Mouse (Mus musculus) testis, adult 2 months (tissue): ENCODE measurements around the gene Gm4787. TPM values are rescaled to one million over a fixed set of nuclear protein-coding genes. Genes with fewer than 3 reads are reported as not detected.
A peak's percentile ranks its signal among the peaks of the same experiment; 100 is the strongest.

Source experiments
- H3K27ac ChIP-seq: fragments of 200-500 bp; 2 replicates; pipeline ENCODE4 v1.5.1; 2012; ENCODE audit warnings: low read depth, low read length; ENCODE audit not compliant: control insufficient read depth, insufficient read depth
- H3K27me3 ChIP-seq: fragments of 200-500 bp; 2 replicates; pipeline ENCODE4 v1.6.1; 2012; ENCODE audit warnings: mild to moderate bottlenecking, low read length, moderate library complexity; ENCODE audit not compliant: control insufficient read depth, insufficient read depth
- H3K36me3 ChIP-seq: fragments of 200-500 bp; 2 replicates; pipeline ENCODE4 v1.6.1; 2012; ENCODE audit warnings: mild to moderate bottlenecking, low read length; ENCODE audit not compliant: control insufficient read depth, insufficient read depth
- H3K4me1 ChIP-seq: fragments of 200-500 bp; 2 replicates; pipeline ENCODE4 v1.6.1; 2012; ENCODE audit warnings: low read length; ENCODE audit not compliant: control insufficient read depth, insufficient read depth
- H3K4me3 ChIP-seq: fragments of 200-500 bp; 2 replicates; pipeline ENCODE4 v1.5.1; 2012; ENCODE audit warnings: low read depth, mild to moderate bottlenecking, low read length, moderate library complexity, mixed read lengths; ENCODE audit not compliant: control insufficient read depth
- CTCF ChIP-seq: fragments of 200-500 bp; IDR thresholded peaks from 2 replicates; pipeline ENCODE4 v1.5.1; 2012; ENCODE audit warnings: low read depth, mild to moderate bottlenecking, inconsistent platforms, low read length, moderate library complexity; ENCODE audit not compliant: control insufficient read depth, insufficient read depth, insufficient replicate concordance
- POLR2A ChIP-seq: fragments of 200-500 bp; IDR thresholded peaks from 2 replicates; pipeline ENCODE4 v1.6.1; 2012; ENCODE audit warnings: low read depth, mild to moderate bottlenecking, inconsistent platforms, low read length, moderate library complexity; ENCODE audit not compliant: control insufficient read depth
- polyA plus RNA-seq: library from polyadenylated mRNA; depleted of rRNA; stranded (reverse); fragments of >200 nt; gene quantifications from 2 replicates; pipeline ENCODE4 v1.2.3, GENCODE M21; 2012; rRNA removed

Gm4787 gene
- polyA plus RNA-seq, 1 experiment: 130 TPM

DNA sequence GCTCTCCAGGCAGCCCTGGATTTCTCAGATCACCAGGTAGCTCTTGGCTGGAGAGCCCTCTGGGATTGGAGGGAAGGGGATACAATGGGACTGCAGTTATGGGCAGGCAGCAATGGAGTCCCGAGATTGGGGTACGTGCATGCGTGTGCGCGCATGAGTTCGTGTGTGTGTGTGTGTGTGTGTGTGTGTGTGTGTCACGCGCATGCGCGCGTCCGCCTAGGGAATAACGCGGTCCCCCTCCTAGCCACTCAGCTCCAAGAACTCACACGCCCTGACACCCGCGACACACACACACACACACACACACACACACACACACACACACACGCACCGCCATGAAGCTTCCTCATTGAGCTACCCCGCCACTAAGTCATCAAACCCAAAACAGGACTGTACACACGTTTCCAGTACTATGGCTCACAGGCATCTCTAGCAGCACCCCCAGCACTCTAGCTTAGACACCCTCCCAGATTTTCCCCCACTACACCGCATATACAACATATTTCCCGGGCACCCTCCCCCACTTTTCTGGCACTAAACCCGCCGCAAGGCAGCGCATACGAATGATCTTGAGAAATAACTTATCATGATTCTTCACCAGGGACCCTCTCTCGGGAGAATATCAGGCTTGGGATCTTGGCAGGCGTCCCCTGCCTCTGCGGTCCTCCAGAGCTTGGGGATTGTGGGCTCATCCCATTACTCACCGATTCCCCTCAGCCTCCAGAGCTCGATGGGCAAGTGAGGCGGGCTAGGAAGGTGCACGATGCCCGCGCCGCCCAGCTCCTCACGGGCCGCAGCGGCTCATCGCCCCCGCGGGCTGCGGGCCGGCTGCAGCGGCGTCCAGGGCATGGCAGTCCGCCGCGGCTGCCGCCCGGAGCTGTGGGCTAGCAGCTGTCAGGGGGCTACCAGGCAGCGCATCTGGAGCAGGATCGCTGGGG, 47.1 kb downstream of the Gm4787 start:
- TF ChIP-seq CTCF (no peak), POLR2A (no peak)
- Histone ChIP-seq H3K4me3 (peak overlapping the region; percentile 23; the same call in 1 of the 2 replicates), H3K4me1 (peaks cover 14% of the 10 kb centered on the region), H3K27me3 (no peaks in the 10 kb centered on the region; the same call in 1 of the 2 replicates), H3K36me3 (no peaks in the 10 kb centered on the region), H3K27ac (no peak overlapping the region)

DNA sequence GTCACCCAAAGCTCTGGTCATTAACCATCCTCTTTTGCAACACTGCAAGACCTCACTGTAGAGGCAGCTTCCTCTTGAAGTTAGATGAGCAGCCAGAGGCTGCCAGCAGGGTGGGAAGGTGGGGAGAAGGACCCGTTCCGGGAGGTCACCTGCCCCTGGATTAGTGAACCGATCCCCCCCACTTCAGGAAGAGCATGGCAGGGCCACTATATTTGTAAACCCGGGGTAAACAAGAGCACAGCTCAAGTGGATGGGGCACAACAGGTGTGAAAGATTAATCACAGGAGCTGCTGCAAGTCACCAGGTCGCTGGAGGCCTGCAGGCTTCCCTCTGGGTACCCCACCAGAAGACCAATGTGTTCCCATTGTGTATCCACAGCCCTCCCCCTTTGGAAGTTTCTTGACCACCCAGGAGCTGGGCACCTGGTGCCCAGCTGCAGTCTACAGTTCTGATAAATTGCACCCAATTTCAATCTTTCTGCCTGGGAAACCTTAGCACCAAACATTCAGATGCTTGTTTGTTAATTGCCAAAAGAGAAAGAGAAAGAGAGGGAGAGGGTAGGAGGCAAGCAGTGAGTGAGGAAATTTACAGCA, 48.1 kb downstream of the Gm4787 start:
- H3K4me3 ChIP-seq: no peak overlapping the region
- H3K27me3 ChIP-seq: no peaks in the 10 kb centered on the region; the same call in 1 of the 2 replicates
- no peaks in the 10 kb centered on the region for H3K36me3 ChIP-seq
- TF ChIP-seq POLR2A (no peak), CTCF (no peak)
- H3K4me1 ChIP-seq: peaks cover 14% of the 10 kb centered on the region
- H3K27ac ChIP-seq: no peak overlapping the region

Other genes with a start within 250 kb of the Gm4787 start
- 0.05 and 0.07 TPM in 2 replicates for gene Slc8a3, start 46.3 kb downstream of the Gm4787 start, polyA plus RNA-seq
- 32.7 and 38.5 TPM in 2 replicates for gene Adam4, start 42.5 kb upstream of the Gm4787 start, polyA plus RNA-seq
- gene Cox16, start 105.7 kb upstream of the Gm4787 start, polyA plus RNA-seq: 70.1 and 78.5 TPM in 2 replicates
- 40.6 and 45.4 TPM in 2 replicates for gene Gm20498, start 153.4 kb upstream of the Gm4787 start, polyA plus RNA-seq
- gene Synj2bp, start 153.4 kb upstream of the Gm4787 start, polyA plus RNA-seq: 67.9 and 84.7 TPM in 2 replicates
- 9.0 and 13.7 TPM in 2 replicates for gene Adam21, start 189.0 kb upstream of the Gm4787 start, polyA plus RNA-seq
- 8.7 and 12.4 TPM in 2 replicates for gene Med6, start 215.5 kb upstream of the Gm4787 start, polyA plus RNA-seq